Mouse (Mus musculus): ENCODE data around the gene Galk1.

The Galk1 gene

DNA sequence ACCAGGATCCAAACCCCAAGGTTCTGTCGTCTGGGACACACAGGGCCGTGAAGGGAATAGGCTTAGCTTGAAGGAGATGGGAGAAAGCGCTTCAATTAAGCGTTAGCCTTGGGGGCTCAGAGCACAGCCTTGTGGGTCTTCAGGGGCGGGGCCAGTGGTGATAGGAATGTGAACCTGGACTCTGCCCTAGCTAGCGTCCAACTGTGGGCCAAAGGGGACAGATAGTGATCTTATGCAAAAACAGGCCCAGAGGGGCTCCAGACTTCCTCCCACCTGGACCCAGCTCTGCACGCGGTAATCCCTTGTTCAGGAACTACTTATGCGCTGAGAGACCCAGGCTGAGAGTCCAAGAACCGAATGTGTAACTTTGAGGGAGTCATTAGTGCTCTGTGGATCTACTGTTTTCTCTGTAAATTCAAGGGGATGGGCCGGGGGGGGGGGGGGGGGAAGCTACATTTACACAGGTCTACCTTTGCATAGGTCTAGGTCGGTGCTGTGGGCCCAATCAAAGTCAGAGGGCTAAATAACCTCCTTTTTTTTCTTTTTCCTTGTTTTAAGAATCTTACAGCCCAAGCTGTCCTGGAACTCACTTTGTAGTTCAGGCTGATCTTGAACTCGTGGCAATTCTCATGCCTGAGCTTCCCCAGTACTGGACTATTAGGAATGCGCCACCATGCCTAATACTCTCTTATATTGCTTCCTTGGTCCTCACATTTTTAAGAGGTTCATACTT is 824 bp downstream of the Galk1 start:
- 56% methylated on average over 14 of the region's 14 CpGs for WGBS

DNA sequence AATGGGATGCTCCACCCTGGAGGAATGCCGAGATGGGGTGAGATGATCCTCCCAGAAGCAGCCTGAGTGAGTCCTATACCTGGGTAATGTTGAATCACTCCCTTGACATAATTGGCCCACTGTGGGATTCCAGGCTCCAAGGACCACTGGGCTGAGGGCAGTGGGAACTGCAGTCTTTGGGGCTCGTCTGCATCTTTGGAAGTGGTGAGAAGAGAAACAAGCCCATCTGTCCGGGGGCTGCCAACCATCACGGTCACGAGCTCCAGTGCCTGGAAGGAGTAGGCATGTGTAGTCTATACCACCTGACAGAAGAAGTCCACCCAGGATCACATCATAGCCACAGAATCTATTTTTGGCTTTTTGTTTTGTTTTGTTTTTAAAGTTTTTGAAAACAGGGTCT is 1.6 kb downstream of the Galk1 start:
- 85% methylated on average over 5 of the region's 5 CpGs for WGBS

DNA sequence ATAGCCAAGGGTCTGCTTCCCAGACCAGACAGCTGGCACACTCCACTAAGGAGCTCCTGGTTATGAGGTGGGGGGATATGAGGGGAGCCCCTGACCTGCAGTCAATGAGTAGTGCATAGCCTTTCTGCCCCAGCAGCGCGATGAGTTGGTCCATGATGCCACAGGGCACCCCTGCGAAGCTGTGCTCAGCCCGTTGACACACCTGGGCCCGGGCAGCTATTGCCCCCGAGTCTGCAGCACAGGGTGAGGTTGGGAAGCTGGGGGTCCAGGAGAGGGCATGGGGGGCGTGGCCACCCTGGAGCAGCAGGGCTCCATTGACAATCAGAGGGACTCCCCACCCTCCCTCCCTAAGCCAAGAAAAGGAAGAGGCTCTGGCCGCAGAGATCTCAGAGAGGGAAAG is 2.4 kb downstream of the Galk1 start:
- WGBS, result 96% methylated on average over 8 of the region's 8 CpGs

DNA sequence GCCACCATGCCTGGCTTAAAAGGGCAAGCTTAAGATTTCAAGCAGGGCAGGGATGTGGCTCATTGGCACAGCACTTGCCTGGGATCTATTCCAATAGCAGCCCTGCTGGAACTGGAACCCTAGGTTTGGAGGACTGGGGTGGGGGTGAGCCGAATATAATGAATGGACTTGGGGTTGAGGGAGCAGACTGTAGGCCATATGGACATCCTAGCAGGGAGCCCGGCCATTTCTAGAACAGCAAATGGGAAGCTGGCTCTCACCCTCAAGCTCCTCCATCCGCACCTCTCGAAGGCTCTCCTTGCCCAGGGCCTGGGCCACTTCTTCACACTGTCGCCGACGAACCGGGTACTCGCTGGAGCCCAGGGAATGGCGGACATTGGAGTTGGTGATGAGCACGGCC is 2.9 kb downstream of the Galk1 start:
- WGBS, result 90% methylated on average over 11 of the region's 11 CpGs

DNA sequence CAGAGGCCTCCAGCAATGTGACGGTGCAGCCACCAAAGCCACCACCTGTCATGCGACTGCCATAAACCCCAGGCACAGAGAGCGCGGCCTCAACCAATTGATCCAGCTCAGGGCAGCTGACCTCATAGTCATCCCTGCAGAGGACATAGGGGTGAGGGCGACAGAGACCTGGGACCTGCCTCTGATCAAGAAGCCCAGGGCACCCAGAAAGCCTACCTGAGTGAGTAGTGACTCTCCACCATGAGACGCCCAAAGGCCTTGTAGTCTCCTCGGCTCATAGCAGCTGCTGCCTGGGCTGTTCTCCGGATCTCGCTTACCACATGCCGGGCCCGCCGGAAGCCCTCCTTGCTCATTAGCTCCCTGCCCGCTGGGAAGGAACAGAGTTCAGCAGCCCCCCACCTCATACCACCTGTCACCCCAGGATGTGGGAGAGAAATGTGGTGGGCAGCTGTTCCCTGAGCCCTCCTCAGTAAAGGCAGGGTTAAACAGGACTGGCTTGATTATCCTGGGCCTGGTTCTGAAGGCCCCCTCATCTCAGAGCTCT is 3.6 kb downstream of the Galk1 start:
- WGBS, result 94% methylated on average over 13 of the region's 13 CpGs

DNA sequence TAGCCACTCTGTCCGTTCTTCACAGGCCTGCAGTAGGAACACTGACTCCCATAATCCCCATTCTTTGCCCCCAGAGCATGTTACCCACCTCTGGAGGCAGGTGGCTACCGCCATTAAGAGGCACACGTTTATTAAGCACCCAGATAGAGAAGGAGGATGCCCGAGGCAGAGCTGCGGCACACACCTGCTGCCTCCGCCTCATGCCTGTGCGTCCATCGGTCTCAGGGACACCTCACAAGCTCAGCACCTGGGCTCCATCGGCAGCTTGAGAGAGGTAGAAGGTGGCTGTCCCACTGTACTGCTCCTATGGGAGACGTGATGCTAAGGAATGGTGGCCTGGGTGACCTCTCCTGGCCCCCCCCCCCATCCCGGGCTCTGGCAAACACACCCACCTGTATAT is 4.1 kb downstream of the Galk1 start:
- WGBS, result 92% methylated on average over 11 of the region's 11 CpGs

DNA sequence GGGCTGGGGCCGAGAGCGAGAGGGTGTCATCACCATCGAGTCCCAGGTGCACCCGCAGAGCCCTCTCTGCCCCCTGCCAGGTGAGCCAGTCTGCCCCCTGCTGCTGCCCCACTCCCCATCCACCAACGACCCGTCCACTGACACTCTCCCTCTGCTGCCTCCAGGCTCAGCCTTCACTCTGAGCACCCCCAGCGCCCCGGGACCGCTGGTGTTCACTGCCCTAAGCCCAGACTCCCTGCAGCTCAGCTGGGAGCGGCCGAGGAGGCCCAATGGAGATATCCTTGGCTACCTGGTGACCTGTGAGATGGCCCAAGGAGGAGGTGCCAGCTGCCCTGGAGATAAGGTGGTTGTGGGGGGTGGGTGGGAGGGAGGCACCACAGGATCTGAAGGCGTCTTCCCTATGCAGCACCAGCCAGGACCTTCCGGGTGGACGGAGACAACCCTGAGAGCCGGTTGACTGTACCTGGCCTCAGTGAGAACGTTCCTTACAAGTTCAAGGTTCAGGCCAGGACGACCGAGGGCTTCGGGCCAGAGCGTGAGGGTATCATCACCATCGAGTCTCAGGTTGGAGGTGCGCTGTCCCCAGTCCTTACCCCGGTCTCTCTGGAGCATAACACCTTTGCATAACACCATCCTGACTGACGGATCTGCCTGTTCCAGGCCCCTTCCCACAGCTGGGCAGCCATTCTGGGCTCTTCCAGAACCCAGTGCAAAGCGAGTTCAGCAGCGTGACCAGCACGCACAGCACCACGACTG is 5.2 kb downstream of the Galk1 start:
- WGBS, result 93% methylated on average over 28 of the region's 28 CpGs

DNA sequence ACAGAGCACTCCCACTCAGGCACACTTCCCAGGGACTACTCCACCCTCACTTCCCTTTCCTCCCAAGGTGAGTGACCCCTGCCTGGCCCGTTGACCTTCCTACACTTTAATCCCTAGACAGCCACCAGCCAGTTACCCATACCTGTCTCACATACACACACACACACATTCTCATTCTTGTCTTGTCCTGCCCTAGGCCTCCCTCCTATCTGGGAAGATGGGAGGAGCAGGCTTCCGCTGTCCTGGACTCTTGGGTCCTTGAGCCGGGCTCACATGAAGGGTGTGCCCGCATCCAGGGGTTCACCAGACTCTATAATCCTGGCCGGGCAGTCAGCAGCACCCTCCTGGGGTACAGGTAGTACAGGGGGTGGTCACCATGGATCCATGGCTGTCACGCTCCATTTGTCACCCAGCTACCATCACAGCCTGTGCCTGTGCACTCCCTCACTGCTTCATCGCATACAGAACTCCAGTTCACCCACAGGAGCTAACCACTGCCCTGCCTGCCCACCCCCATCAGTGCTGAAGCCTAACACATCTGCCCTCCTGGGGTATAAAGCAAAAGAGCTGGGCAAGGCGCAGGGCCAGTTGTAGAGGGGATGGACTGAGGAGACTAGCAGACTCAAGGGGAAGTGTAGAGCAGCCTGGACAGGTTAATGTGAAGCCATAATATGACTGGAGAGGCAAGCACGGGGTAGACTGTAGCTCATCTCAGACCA is 6.7 kb downstream of the Galk1 start:
- WGBS, result 81% methylated on average over 9 of the region's 9 CpGs

DNA sequence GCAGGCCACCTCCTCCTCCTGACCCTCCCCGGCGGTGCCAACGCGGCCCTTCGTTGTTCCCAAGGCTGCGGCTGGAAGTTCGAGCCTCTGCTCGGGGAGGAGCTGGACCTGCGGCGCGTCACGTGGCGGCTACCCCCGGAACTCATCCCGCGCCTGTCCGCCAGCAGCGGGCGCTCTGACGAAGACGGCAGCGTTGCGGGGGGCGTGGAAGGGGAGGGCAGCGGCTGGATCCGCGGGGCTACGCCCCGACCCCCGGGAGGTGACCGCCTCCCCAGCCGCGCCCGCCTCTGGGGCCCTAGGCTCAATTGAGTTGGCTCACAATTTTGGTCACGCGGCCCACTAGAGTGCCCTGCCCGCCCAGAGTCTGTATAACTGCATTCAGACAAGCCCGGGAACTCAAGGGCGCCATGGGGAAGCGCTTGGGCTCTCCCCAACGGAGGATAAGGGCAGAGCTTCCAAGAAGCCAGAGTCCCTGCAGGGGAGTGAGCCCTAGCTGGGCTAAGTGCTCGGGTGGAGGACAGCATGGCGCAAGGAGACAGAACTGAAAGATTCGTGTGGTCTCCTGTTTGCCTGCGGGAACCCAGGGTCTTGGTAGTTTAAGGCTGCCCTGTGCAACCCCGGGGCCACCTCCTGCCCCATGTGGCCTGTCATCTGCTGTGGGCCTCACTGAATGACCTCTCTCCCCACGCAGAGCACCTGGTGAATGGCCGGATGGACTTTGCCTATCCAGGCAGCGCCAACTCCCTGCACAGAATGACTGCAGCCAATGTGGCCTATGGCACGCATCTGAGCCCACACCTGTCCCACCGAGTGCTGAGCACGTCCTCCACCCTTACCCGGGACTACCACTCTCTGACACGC is 7.4 kb downstream of the Galk1 start:
- 7% methylated on average over 54 of the region's 54 CpGs for WGBS

DNA sequence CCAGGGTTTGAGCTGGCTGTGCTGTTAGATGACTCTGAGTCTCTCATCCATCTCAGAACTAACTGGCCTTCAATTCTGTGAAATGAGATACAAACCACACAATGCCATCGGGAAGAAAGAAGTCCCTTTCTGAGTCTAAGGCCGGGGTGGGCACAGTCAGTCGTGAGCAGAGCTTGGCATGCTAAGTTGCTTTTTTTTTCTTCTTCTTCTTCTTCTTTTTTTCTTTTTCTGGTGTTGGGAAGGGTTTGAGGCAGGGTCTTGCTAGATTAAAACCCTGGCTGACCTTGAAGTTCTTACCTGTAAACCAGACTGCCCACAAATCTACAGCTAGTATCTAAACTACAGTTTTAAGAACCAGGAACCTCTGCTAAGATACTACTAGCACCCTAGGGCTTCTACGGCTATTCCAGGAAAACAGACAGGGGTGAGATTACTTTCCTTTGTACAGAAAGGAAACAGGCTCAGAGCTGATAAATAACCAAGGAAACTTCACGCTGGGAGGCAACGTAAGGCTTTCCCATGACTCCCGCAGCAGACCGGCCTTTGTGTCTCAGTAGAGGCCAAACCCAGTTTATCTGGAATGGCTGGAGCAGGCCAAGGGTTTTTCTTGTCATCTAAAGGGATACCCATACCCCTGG is 8.2 kb downstream of the Galk1 start:
- 36% methylated on average over 8 of the region's 8 CpGs for WGBS

DNA sequence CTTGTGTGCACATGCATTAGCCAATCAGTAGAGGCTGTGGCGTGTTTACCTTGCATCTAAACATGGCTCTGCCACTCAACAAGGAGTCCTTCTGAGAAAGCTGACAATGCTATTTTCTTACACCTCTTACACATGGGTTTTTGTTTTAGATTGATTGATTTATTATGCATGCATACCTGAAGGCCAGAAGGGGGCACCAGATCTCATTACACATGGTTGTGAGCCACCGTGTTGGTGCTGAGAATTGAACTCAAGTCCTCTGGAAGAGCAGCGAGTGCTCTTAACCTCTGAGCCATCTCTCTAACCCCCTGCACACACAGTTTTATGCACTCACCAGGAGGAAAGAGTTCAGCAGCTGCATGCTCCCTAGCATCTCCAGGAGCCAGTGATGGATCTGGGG is 9.6 kb downstream of the Galk1 start:
- 90% methylated on average over 3 of the region's 3 CpGs for WGBS

DNA sequence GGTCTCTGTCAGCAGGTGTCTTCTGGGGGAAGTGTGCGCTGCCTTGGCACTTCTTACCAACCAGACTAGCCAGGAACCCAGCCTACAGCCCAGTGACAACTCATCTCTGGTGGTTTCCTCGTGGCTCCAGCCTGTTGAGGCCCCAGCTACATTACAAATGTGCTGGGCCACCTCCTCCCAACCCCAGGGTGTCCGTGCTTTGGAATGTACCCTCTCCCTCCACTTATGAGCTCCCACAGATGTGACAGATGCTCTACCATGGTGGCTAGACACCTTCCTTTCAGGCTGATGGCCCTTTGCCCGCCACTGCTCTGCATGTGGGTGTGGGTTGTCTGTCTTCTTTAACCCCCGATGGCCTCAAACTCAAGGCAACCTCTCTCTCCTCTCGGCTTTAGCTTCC is 10.8 kb downstream of the Galk1 start:
- WGBS, result 71% methylated on average over 6 of the region's 6 CpGs

DNA sequence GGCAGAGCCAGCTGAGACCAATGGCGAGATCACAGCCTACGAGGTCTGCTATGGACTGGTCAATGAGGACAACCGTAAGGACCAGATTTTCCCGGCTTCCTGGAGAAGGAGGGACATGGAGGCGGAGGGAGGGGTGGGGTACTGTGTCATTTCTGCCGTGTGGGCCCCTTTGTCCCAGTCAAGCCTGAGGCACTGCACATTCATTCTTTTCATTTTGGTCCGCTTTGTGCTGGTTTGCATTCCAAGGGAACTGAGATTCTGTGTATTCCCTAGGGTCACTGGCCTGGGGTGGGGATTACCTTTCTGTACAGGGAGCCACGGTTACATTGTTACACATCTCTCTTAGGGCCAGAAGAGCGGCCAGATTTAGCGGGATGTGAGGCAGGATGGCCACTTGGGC is 11.9 kb downstream of the Galk1 start:
- 61% methylated on average over 10 of the region's 10 CpGs for WGBS

DNA sequence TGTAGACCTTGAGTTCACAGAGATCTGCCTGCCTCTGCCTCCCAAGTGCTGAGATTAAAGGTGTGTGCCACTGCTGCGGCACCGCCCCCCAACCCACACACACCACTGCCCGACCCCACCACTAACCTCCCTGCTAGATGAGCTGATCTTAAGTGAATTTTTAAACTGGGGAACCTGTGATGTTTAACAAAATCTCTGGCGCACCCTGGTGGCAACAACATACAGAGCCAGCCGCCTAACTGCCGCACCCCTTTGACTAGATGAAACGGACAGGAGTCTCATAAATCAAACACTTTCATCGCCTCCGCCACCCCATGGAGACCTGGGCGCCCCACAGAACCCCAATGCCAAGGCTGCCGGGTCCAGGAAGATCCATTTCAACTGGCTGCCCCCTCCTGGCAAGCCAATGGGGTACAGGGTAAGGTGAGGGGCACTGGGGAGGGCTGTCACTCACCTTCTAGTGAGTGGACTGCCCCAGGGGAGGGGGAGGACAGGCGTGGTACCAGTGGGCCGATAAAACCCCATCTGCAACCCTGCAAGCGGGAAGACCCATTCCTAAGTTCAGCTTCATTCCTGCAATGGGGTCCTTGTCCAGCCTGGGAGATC is 12.9 kb downstream of the Galk1 start:
- WGBS, result 14% methylated on average over 14 of the region's 14 CpGs

DNA sequence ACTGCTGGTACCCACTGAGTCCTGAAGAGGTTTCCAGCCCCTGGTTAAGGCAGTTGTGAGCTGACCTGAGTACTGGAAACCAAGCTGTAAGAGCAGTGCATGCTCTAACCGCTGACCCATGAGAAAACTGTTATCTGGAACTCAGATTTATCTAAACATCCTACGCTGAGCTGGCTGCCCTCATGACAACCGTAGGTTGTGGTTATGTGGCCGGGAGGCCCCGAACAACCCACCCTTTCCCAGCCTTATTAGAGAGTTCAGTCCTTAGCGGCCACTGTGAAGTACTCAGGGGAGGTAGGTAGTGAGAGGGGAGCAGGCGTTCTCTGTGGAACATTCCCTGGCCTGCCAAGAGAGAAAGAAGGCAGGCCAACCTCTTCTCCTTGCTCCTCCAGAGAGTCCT is 13.5 kb downstream of the Galk1 start:
- WGBS, result 88% methylated on average over 7 of the region's 7 CpGs

DNA sequence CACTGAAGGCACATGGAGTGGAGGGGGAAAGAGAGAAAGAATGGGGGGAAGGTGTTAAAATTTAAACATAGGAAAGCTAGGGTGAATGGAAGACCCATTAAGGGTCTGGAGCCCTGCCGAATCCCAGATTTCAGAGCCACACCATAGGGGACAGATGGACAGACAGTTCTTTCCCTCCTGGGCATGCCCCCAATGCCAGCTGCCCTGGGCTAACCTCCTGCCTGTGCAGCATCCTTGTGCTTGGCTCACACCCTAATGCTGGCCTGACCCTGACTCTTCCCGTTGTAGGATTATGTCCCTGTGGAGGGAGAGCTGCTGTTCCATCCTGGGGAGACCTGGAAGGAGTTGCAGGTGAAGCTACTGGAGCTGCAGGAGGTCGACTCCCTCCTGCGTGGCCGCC is 14.9 kb downstream of the Galk1 start:
- WGBS, result 75% methylated on average over 5 of the region's 5 CpGs

DNA sequence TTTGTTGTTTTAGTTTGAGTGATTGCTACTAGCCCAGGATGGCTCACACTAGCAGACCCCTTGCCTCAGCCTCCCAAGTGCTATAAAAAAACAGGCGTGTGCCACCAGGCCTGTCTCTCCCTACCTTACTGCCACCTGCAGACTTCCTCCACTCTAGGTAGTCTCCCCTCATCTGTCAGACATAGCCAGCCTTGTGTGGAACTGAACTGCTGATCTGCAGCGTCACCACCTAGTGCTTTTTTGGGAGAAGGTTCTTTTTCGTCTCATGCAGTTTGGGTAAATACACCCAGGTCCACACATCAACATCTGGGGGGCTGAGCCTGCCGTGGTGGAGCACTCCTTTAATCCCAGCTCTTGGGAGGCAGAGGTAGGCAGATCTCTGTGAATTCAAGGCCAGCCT is 15.5 kb downstream of the Galk1 start:
- 84% methylated on average over 4 of the region's 4 CpGs for WGBS

DNA sequence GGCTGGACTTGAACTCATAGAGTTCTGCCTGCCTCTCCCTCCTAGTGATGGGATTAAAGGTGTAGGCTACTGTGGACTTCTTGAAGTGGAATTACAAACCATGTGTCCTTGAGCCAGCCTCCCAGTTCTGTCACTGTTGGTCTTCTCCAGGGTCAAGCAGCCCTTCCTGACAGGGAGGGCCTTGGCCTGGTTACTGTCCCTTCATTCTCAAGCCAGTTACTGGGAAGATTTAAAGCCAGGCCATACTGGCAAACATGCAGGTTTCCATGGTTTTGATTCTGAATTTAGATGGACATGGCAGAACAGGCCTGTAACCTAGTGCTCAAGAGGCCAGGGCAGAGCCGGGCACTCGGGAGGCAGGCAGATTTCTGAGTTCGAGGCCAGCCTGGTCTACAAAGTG is 17.3 kb downstream of the Galk1 start:
- WGBS, result 98% methylated on average over 3 of the region's 3 CpGs

DNA sequence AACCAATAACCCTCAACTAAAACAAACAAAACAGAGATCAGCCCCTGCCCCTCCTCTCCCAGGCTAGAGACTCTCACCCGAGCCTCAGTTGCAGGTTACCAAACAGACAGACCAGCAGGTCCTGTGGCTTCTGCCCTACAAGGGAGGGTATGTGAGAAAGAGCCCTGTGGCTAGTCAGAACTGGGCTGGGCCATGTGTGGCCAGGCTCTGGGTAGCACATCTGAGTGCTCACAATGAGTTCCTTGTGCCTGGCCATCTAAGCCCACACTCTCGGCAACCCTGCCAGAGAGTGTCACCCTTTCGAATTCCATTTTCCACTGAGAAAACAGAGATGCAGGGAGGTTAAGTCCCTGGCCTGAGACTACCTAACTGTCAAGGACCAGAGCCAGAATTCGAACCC is 20.4 kb downstream of the Galk1 start:
- 72% methylated on average over 4 of the region's 4 CpGs for WGBS

DNA sequence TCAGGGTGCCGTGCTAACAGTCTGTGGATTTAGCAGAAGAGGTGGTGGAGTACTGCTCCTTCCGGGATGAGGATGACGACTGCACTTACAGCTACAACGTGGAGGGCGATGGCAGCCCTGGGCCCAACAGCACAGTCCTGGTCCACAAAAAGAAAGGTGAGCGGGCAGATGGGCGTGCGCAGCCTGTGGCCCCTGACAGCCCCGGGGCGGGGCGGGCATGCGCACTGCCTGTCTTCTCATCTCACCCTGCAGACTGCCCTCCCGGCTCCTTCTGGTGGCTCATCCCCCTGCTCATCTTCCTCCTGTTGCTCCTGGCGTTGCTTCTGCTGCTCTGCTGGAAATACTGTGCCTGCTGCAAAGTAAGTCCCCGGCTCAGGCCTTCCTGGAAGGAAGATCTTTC is 22.8 kb downstream of the Galk1 start:
- 45% methylated on average over 15 of the region's 15 CpGs for WGBS

DNA sequence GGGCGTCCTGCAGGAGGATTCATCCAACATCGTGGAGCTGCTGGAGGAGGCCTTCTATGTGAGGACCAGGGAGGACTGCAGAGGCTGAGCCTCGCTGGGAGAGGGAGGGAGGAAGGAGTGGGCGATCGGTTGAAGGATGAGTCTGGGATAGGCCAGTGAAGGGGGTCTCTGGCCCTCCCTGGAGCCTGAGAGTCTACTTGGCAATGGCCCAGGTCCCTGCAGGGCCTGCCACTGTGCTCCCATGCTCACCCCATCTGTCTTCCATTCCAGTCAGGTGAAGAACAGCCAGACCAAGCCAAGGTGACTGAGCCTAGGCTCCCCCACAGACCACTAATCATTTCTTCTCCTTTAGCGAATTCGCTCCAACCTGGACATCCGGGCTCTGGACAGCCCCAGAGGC is 29.2 kb downstream of the Galk1 start:
- WGBS, result 89% methylated on average over 8 of the region's 8 CpGs

All from cerebral cortex, adult 2 months (tissue).